Mouse (Mus musculus): ENCODE measurements around the gene Atn1. TPM values are rescaled to one million over a fixed set of nuclear protein-coding genes. Genes with fewer than 3 reads are reported as not detected.

Gene Atn1
- 10 to 100 TPM; 23.4 to 84.9 TPM for polyA plus RNA-seq (2012; fragmentation: generic; extraction: Trizol)

DNA sequence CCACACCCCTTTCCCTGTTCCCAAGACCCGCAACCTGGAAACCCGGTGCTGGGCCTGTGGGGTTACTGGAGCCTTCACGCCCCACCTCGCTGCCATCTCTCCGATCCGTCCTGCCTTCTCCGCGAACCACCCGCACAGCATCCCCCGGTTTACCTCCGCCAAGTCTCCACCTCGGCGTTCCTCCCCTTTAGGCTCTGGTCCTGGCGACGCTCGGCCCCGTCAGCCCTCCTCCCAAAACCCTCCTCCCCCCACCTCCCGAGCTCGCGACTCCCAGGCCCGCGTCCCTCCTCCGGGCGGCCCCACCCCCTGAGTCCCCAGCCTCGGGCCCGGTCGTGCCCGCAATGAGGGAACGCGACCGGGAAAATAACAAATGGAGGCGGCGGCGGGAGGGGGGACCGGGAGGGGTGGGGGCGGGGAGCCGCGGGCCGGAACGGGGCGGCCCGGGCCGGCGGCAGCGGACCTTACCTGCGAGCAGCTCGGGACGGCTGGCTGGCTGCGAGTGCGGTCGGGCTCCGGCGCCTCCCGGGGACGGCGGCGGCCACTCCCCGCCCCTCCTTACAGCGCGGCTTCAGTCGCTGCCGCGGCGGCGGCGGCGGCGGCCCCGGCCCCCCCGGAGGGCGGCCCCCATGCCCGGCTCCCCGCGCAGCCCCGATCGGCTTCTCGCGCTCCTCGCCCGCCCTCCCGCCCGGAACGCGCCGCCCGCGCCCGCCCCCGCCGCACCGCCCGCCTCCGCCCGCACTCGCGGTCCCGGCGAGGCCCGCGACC, at the start of gene Atn1, which contains the start of gene Gm45234:
TSS of gene Atn1 (minus strand) at position 694 of the 765 bp plus-strand sequence.
TSS of gene Gm45234 (minus strand) at position 191 of the 765 bp plus-strand sequence.

DNA sequence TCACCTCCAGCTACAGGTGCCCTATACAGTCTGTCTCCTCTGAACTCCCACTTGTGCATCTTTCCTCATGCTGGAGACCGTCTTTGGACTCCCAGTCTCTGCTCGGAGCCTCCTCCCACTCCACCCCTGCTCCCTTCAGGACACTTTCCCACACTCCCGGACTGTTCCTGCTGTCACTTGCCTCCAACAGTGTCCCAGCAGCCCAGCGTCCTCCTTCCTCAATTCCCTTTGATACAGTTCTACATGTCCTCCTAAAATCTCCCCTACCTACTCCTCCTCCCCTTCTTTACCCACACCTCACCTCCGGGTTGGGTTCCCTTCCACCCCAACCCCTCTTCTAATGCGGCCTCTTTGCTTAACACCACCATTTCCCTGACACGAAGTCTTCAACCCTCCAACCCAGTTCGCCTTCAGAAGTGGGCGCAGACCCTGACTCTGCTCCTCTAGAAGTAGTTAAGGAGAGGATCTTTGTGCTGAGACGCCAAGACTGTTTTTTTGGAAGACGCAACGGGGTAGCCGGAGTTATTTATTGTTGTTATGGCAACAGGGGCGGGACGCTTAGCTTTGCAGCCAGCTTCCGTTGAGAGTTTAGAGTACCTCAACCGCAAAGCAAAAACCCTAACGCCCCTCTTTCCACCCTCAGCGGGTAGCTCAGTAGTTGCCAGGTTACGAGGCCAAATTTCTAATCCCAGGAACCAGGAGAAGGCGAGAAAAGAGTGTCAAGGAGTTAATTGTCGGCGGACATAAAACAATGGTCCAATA, 23.1 kb upstream of the Atn1 start, which contains the start of gene Lrrc23:
TSS of gene Lrrc23 (minus strand) at position 506 of the 762 bp plus-strand sequence.

DNA sequence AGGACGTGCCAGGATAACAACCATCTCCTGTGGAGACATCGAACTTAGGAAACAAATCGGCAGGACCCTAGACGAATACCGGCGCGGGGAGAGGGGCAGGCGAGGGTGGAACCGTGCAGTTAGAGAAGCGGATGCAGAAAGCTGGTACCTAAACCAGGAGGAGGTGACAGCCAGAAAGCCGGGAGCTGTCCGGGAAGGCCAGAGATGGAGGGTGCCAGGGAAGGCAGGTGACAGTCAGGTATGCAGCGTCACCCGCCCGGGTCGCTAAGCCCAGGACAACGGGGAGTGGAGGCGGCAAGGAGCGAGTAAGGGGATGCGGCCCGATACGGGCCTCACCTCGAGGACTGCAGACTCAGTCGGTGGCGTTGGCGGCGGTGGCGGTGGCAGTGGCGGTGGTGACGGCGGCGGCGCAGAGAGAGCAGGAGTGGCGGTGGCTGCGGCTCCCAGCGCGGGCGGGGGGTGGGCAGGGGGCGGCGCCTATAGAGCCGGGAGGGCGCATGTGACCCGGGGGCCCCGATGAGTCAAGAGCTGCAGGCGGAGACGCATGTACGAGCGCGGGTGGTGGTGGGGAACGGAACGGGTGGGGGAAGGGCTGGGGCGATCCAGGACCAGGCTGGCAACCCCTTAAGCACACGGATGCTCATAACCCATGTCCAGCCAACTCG, 12.9 kb upstream of the Atn1 start, which contains the start of gene Eno2:
TSS of gene Eno2 (minus strand) at position 573 of the 665 bp plus-strand sequence.

DNA sequence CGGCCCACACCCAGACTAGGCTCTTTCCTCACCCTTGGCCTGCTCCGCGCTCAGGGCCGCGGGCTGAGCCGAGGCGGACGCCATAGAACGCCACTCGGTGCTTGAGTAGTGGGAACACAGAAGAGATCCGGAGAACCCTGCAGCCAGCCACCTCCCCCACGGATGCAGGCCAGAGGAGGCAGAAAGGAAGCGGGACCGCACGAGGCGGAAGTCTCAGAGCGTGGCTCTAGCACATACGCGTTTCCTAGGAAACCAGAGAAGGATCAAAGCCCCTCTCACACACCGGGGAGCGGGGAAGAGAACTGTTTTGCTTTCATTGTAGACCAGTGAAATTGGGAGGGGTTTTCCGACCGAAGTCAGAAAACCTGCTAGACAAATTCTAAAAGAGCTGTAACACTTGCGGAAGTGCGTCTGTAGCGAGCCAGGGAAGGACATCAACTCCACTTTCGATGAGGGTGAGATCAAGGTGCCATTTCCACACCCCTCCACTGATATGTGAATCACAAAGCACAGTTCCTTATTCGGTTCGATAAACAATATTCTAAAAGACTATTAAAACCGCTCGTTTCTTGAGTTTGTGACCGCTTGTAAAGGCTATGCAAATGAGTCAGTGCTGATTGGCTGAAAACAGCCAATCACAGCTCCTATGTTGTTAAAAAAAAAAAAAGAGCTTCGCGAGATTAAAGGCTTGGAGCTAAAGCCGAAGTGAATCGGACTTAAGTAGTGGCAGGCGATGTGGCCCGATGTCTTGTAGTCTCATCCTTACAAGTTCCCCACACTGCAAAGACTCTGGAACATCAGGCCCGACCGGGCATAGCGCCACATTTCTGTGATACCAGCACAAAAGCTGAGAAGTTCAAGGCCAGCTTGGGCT, 15.2 kb downstream of the Atn1 start, which contains the start of gene Grcc10:
TSS of gene Grcc10 (minus strand) at position 487 of the 874 bp plus-strand sequence.

DNA sequence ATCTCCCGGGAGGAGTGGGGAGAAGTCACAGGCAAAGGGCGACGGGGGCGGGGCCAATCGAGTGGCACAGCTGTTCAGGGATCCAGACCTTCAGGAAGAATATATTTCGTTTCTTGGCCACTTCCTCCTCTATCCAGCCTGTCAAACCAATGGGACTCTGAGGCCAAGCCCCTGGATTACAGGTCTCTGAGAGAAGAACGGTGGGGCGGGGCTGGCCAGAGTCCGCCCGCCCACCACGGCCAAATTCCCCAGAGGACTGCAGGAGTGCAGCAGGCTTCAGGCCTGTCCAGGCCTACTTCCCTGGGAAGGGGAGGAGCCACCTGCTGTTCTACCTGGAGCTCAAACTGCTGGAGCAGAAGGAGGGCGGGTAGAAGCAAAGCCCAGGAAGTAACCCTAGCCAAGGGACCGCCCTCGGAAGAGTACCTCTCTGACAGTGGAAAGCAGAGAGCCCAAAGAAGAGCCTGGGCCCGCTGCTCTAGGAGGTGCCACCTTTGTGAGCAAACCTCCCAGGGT, 17.8 kb downstream of the Atn1 start, which contains the start of gene Ptpn6:
TSS of gene Ptpn6 (minus strand) at position 204 of the 513 bp plus-strand sequence.

DNA sequence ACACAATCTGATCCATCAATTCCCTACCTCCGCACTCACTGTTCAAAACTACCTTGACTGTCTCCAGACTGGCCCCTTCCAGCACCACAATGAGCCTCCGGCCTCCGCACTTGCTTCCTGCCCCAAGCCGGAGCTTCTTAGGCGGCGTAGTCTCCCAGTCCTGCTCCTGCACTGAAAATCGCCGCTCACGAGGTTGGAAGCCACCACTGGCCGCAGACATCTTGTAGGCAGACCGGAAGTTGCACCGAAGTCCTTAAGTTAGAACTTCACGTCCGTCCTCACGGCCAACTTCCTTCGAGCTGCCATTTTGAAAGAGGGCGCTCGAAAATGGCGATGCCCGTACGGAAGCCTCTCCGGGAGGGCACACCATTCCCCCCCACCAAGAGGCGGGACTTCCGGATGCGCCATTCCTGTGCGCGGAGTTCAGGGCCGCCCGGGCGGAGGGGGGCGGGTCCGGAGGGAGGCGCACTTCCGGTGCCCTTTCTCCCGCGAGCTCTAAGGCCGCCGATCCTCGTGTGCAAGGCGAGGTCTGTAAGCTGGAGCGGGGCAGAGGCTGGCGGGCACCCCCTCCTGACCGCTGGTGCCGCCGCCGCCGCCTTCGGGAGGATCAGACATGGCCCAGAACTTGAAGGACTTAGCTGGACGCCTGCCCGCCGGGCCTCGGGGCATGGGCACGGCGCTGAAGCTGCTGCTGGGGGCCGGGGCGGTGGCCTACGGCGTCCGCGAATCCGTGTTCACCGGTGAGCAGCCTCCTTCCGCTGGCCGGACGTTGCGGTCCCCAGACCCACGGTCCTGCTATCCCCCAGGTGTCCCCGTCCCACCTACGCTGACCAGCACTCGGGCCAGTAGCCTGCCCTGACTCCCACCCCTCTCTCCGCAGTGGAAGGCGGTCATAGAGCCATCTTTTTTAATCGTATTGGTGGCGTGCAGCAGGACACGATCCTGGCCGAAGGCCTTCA, 44.2 kb downstream of the Atn1 start, which contains the start of the genes Emg1 and Phb2:
TSS of gene Emg1 (minus strand) at position 355 of the 959 bp plus-strand sequence.
TSS of gene Phb2 (plus strand) at position 513 of the 959 bp plus-strand sequence.

Other genes starting within 250 kb of the Atn1 start
- 100 to 1,000 TPM in 1 of 2 experiments, 1 to 10 TPM in 1; 1.3 to 102 TPM for gene C1ra, start 244.1 kb downstream of the Atn1 start, polyA plus RNA-seq (2012; fragmentation: generic; extraction: Trizol)
- gene C1s1, start 214.2 kb downstream of the Atn1 start, polyA plus RNA-seq (2012; fragmentation: generic; extraction: Trizol) = 100 to 1,000 TPM in 1 of 2 experiments, under 1 TPM in 1; 0.30 to 110 TPM
- 1 to 10 TPM in 1 of 2 experiments, under 1 TPM in 1; 0.37 to 8.7 TPM for gene C1rb, start 186.2 kb downstream of the Atn1 start, polyA plus RNA-seq (2012; fragmentation: generic; extraction: Trizol)
- 1 to 10 TPM in 1 of 2 experiments, under 1 TPM in 1; 0.02 to 9.9 TPM for gene C1s2, start 120.4 kb downstream of the Atn1 start, polyA plus RNA-seq (2012; fragmentation: generic; extraction: Trizol)
- gene Lpcat3, start 93.5 kb downstream of the Atn1 start, polyA plus RNA-seq (2012; fragmentation: generic; extraction: Trizol) = 10 to 100 TPM; 15.8 to 44.1 TPM
- 100 to 1,000 TPM in 1 of 2 experiments, 10 to 100 TPM in 1; 89.9 to 126 TPM for gene Emg1, start 44.3 kb downstream of the Atn1 start, polyA plus RNA-seq (2012; fragmentation: generic; extraction: Trizol)
- gene Phb2, start 44.2 kb downstream of the Atn1 start, polyA plus RNA-seq (2012; fragmentation: generic; extraction: Trizol) = 100 to 1,000 TPM; 220 to 503 TPM
- 1 to 10 TPM; 2.3 to 5.1 TPM for gene Ptpn6, start 17.8 kb downstream of the Atn1 start, polyA plus RNA-seq (2012; fragmentation: generic; extraction: Trizol)
- 100 to 1,000 TPM; 306 to 579 TPM for gene Grcc10, start 15.2 kb downstream of the Atn1 start, polyA plus RNA-seq (2012; fragmentation: generic; extraction: Trizol)
- gene Gm45234, start 503 bp downstream of the Atn1 start, polyA plus RNA-seq (2012; fragmentation: generic; extraction: Trizol) = under 1 TPM; 0.01 to 0.13 TPM
- gene Eno2, start 13.1 kb upstream of the Atn1 start, polyA plus RNA-seq (2012; fragmentation: generic; extraction: Trizol) = 10 to 100 TPM in 1 of 2 experiments, 1 to 10 TPM in 1; 1.9 to 14.4 TPM
- gene Lrrc23, start 23.2 kb upstream of the Atn1 start, polyA plus RNA-seq (2012; fragmentation: generic; extraction: Trizol) = under 1 TPM; 0.04 to 0.31 TPM
- 10 to 100 TPM; 25.7 to 50.6 TPM for gene Spsb2, start 52.1 kb upstream of the Atn1 start, polyA plus RNA-seq (2012; fragmentation: generic; extraction: Trizol)
- gene Tpi1, start 57.8 kb upstream of the Atn1 start, polyA plus RNA-seq (2012; fragmentation: generic; extraction: Trizol) = 100 to 1,000 TPM; 586 to 773 TPM
- 100 to 1,000 TPM; 101 to 117 TPM for gene Usp5, start 73.0 kb upstream of the Atn1 start, polyA plus RNA-seq (2012; fragmentation: generic; extraction: Trizol)
- 100 to 1,000 TPM in 1 of 2 experiments, 10 to 100 TPM in 1; 55.6 to 112 TPM for gene Cdca3, start 73.0 kb upstream of the Atn1 start, polyA plus RNA-seq (2012; fragmentation: generic; extraction: Trizol)
- under 1 TPM; 0.01 to 0.12 TPM for gene Gnb3, start 83.8 kb upstream of the Atn1 start, polyA plus RNA-seq (2012; fragmentation: generic; extraction: Trizol)
- gene P3h3, start 101.2 kb upstream of the Atn1 start, polyA plus RNA-seq (2012; fragmentation: generic; extraction: Trizol) = 10 to 100 TPM in 1 of 2 experiments, 1 to 10 TPM in 1; 4.9 to 50.4 TPM
- gene Gpr162, start 107.5 kb upstream of the Atn1 start, polyA plus RNA-seq (2012; fragmentation: generic; extraction: Trizol) = 1 to 10 TPM in 1 of 2 experiments, under 1 TPM in 1; 0.09 to 3.1 TPM
- under 1 TPM in 1 of 2 experiments, not detected in 1; 0.04 TPM for gene Cd4, start 131.7 kb upstream of the Atn1 start, polyA plus RNA-seq (2012; fragmentation: generic; extraction: Trizol)
- 1 to 10 TPM in 1 of 2 experiments, under 1 TPM in 1; 0.13 to 1.9 TPM for gene Lag3, start 155.2 kb upstream of the Atn1 start, polyA plus RNA-seq (2012; fragmentation: generic; extraction: Trizol)
- 1,000 to 10,000 TPM; 2,499 to 3,064 TPM for gene Ptms, start 163.6 kb upstream of the Atn1 start, polyA plus RNA-seq (2012; fragmentation: generic; extraction: Trizol)
- gene Mlf2, start 174.9 kb upstream of the Atn1 start, polyA plus RNA-seq (2012; fragmentation: generic; extraction: Trizol) = 100 to 1,000 TPM; 293 to 332 TPM
- 100 to 1,000 TPM in 1 of 2 experiments, 10 to 100 TPM in 1; 99.3 to 123 TPM for gene Cops7a, start 209.0 kb upstream of the Atn1 start, polyA plus RNA-seq (2012; fragmentation: generic; extraction: Trizol)
- 10 to 100 TPM in 1 of 2 experiments, 1 to 10 TPM in 1; 3.0 to 14.0 TPM for gene Pianp, start 240.2 kb upstream of the Atn1 start, polyA plus RNA-seq (2012; fragmentation: generic; extraction: Trizol)

Data from C3H10T1/2 (cell line).